Mouse (Mus musculus) adrenal gland, adult 8-10 months (tissue): ENCODE measurements around the gene Camk1g. TPM values are rescaled to one million over a fixed set of nuclear protein-coding genes. Genes with fewer than 3 reads are reported as not detected.

Source experiments
- DNase-seq: peaks from one replicate; pipeline ENCODE4 v3.0.0; 2022
- total RNA-seq, 4 experiments: library from RNA; stranded (reverse); gene quantifications; 2 replicates each; pipeline ENCODE4 v1.2.4; 2022

The Camk1g gene
- total RNA-seq, 4 experiments from 2014 or later = 0.12 to 0.49 (median 0.35) TPM; not detected in 1

GRCm38 (mm10) chr1:193373906-193374413 lies 3.9 kb upstream of the Camk1g start:
- DNase-seq = no peak

- no peak for DNase-seq
These were observed 1.0 kb downstream of the Camk1g start for GRCm38 (mm10) chr1:193369091-193369490.

GRCm38 (mm10) chr1:193368055-193368454 lies 2.0 kb downstream of the Camk1g start:
- DNase-seq = no peak

- no peak for DNase-seq
These were observed 6.3 kb downstream of the Camk1g start for GRCm38 (mm10) chr1:193363801-193364231.

- no peak for DNase-seq
These were observed 8.0 kb downstream of the Camk1g start for GRCm38 (mm10) chr1:193362078-193362477.

GRCm38 (mm10) chr1:193361181-193361580 lies 8.9 kb downstream of the Camk1g start:
- DNase-seq = no peak

- DNase-seq = no peak
These were observed 10.9 kb downstream of the Camk1g start for GRCm38 (mm10) chr1:193359199-193359598.

GRCm38 (mm10) chr1:193351583-193351982 lies 18.5 kb downstream of the Camk1g start:
- no peak for DNase-seq

- DNase-seq = no peak
These were observed 19.6 kb downstream of the Camk1g start for GRCm38 (mm10) chr1:193350546-193350801.

- no peak for DNase-seq
These were observed 20.2 kb downstream of the Camk1g start for GRCm38 (mm10) chr1:193349702-193350545.

- no peak for DNase-seq
These were observed 21.7 kb downstream of the Camk1g start for GRCm38 (mm10) chr1:193348261-193348962.

- no peak for DNase-seq
These were observed 23.2 kb downstream of the Camk1g start for GRCm38 (mm10) chr1:193346908-193347307.

GRCm38 (mm10) chr1:193344976-193345375 lies 25.1 kb downstream of the Camk1g start:
- no peak for DNase-seq

GRCm38 (mm10) chr1:193343853-193344252 lies 26.2 kb downstream of the Camk1g start:
- DNase-seq = no peak

GRCm38 (mm10) chr1:193342198-193342946 lies 27.7 kb downstream of the Camk1g start:
- peak; percentile 42 for DNase-seq

- DNase-seq = no peak
These were observed 31.6 kb downstream of the Camk1g start for GRCm38 (mm10) chr1:193338363-193338995.

- no peak for DNase-seq
These were observed 32.2 kb downstream of the Camk1g start for GRCm38 (mm10) chr1:193337787-193338310.

- DNase-seq = no peak
These were observed 33.1 kb downstream of the Camk1g start for GRCm38 (mm10) chr1:193337018-193337321.

- no peak for DNase-seq
These were observed 33.7 kb downstream of the Camk1g start for GRCm38 (mm10) chr1:193336122-193337017.

GRCm38 (mm10) chr1:193334546-193334945 lies 35.6 kb downstream of the Camk1g start:
- DNase-seq = no peak

GRCm38 (mm10) chr1:193333776-193334175 lies 36.3 kb downstream of the Camk1g start:
- DNase-seq = no peak
